Mouse (Mus musculus): ENCODE measurements around the gene Antxr1.

The Antxr1 gene

GRCm38 (mm10) chr6:87335091-87335934 lies at the start of gene Antxr1:
Gene Antxr1 (minus strand): TSS chr6:87335821.
- peak in 1 of 2 experiments; percentile 31 for DNase-seq

GRCm38 (mm10) chr6:87384761-87385160 lies 49.1 kb upstream of the Antxr1 start:
- DNase-seq: no peak

GRCm38 (mm10) chr6:87383926-87384691 lies 48.5 kb upstream of the Antxr1 start:
- peak in 1 of 2 experiments; percentile 27 for DNase-seq

GRCm38 (mm10) chr6:87373057-87373456 lies 37.4 kb upstream of the Antxr1 start, which contains the start of gene Gkn2:
Gene Gkn2 (plus strand): TSS chr6:87373357.
- DNase-seq: no peak

- DNase-seq: no peak
Measured at GRCm38 (mm10) chr6:87369223-87369622, 33.6 kb upstream of the Antxr1 start.

GRCm38 (mm10) chr6:87354441-87354840 lies 18.8 kb upstream of the Antxr1 start:
- DNase-seq: no peak

- no peak for DNase-seq
Measured at GRCm38 (mm10) chr6:87350829-87351228, 15.2 kb upstream of the Antxr1 start, which contains the start of gene Gkn1. Gene Gkn1 (minus strand): TSS chr6:87350942.

GRCm38 (mm10) chr6:87335935-87336295 lies 294 bp upstream of the Antxr1 start:
- DNase-seq: no peak

- no peak for DNase-seq
Measured at GRCm38 (mm10) chr6:87334361-87335090, 1.1 kb downstream of the Antxr1 start.

- DNase-seq: no peak
Measured at GRCm38 (mm10) chr6:87332380-87332779, 3.2 kb downstream of the Antxr1 start.

- peak; percentile 63 to 73 for DNase-seq
Measured at GRCm38 (mm10) chr6:87328265-87329173, 7.1 kb downstream of the Antxr1 start.

- DNase-seq: no peak
Measured at GRCm38 (mm10) chr6:87326932-87327331, 8.7 kb downstream of the Antxr1 start.

- peak in 1 of 2 experiments; percentile 39 for DNase-seq
Measured at GRCm38 (mm10) chr6:87323381-87323780, 12.2 kb downstream of the Antxr1 start.

GRCm38 (mm10) chr6:87318651-87319050 lies 17.0 kb downstream of the Antxr1 start:
- DNase-seq: no peak

GRCm38 (mm10) chr6:87316966-87317365 lies 18.7 kb downstream of the Antxr1 start:
- no peak for DNase-seq

GRCm38 (mm10) chr6:87312761-87313160 lies 22.9 kb downstream of the Antxr1 start:
- no peak for DNase-seq

- no peak for DNase-seq
Measured at GRCm38 (mm10) chr6:87304486-87304885, 31.1 kb downstream of the Antxr1 start.

- no peak for DNase-seq
Measured at GRCm38 (mm10) chr6:87302746-87303145, 32.9 kb downstream of the Antxr1 start.

GRCm38 (mm10) chr6:87301991-87302390 lies 33.6 kb downstream of the Antxr1 start:
- no peak for DNase-seq

- DNase-seq: no peak
Measured at GRCm38 (mm10) chr6:87294904-87295303, 40.7 kb downstream of the Antxr1 start.

- DNase-seq: no peak
Measured at GRCm38 (mm10) chr6:87292911-87293851, 42.4 kb downstream of the Antxr1 start.

All from kidney, adult 8-10 months (tissue).